Mouse (Mus musculus): ENCODE results near the gene Gars.
A peak's percentile ranks its signal among the peaks of the same experiment; 100 is the strongest.

Gars gene

GRCm38 (mm10) chr6:55037799-55038670, at the start of gene Gars:
Gene Gars, plus strand, starts transcription at chr6:55038007.
- peak; percentile 84 for DNase-seq (ENCODE audit: low spot score)

- DNase-seq (ENCODE audit: low spot score): no peak
Observed at GRCm38 (mm10) chr6:54988141-54988540, 49.7 kb upstream of the Gars start.

GRCm38 (mm10) chr6:54991189-54991588, 46.6 kb upstream of the Gars start:
- no peak for DNase-seq (ENCODE audit: low spot score)

GRCm38 (mm10) chr6:54992141-54992540, 45.7 kb upstream of the Gars start:
- DNase-seq (ENCODE audit: low spot score): no peak

GRCm38 (mm10) chr6:54992734-54993260, 45.0 kb upstream of the Gars start, which contains the start of gene Ggct:
Gene Ggct, minus strand, starts transcription at chr6:54992950.
- peak; percentile 97 for DNase-seq (ENCODE audit: low spot score)

- no peak for DNase-seq (ENCODE audit: low spot score)
Observed at GRCm38 (mm10) chr6:54996361-54996760, 41.4 kb upstream of the Gars start.

- DNase-seq (ENCODE audit: low spot score): no peak
Observed at GRCm38 (mm10) chr6:54997726-54998125, 40.1 kb upstream of the Gars start.

- DNase-seq (ENCODE audit: low spot score): no peak
Observed at GRCm38 (mm10) chr6:55001320-55001719, 36.5 kb upstream of the Gars start.

GRCm38 (mm10) chr6:55002438-55002837, 35.4 kb upstream of the Gars start:
- DNase-seq (ENCODE audit: low spot score): no peak

GRCm38 (mm10) chr6:55003559-55003958, 34.2 kb upstream of the Gars start:
- no peak for DNase-seq (ENCODE audit: low spot score)

GRCm38 (mm10) chr6:55008401-55008800, 29.4 kb upstream of the Gars start:
- no peak for DNase-seq (ENCODE audit: low spot score)

GRCm38 (mm10) chr6:55009391-55010230, 28.2 kb upstream of the Gars start:
- DNase-seq (ENCODE audit: low spot score): peak; percentile 30

- DNase-seq (ENCODE audit: low spot score): no peak
Observed at GRCm38 (mm10) chr6:55010330-55011091, 27.3 kb upstream of the Gars start.

GRCm38 (mm10) chr6:55012516-55012915, 25.3 kb upstream of the Gars start:
- no peak for DNase-seq (ENCODE audit: low spot score)

GRCm38 (mm10) chr6:55014184-55014583, 23.6 kb upstream of the Gars start:
- no peak for DNase-seq (ENCODE audit: low spot score)

- no peak for DNase-seq (ENCODE audit: low spot score)
Observed at GRCm38 (mm10) chr6:55016236-55016635, 21.6 kb upstream of the Gars start.

- DNase-seq (ENCODE audit: low spot score): peak; percentile 49
Observed at GRCm38 (mm10) chr6:55016710-55017583, 20.9 kb upstream of the Gars start.

- DNase-seq (ENCODE audit: low spot score): no peak
Observed at GRCm38 (mm10) chr6:55018417-55018816, 19.4 kb upstream of the Gars start.

GRCm38 (mm10) chr6:55021806-55022205, 16.0 kb upstream of the Gars start:
- no peak for DNase-seq (ENCODE audit: low spot score)

- no peak for DNase-seq (ENCODE audit: low spot score)
Observed at GRCm38 (mm10) chr6:55027642-55028041, 10.2 kb upstream of the Gars start.

- no peak for DNase-seq (ENCODE audit: low spot score)
Observed at GRCm38 (mm10) chr6:55036731-55037130, 1.1 kb upstream of the Gars start.

All from testis, postnatal 14 days (tissue).